Mouse (Mus musculus) common myeloid progenitor, adult 5-6 weeks (primary cell): ENCODE results near the gene Atp6v1e2. TPM values are rescaled to one million over a fixed set of nuclear protein-coding genes. Genes with fewer than 3 reads are reported as not detected.

Experiments
- ATAC-seq: replicated peaks from 2 replicates; pipeline ENCODE4 v1.8.0; 2016; ENCODE audit warnings: low read depth, mild to moderate bottlenecking, moderate TSS enrichment, inconsistent platforms; ENCODE audit not compliant: poor library complexity, severe bottlenecking
- total RNA-seq: library from RNA; stranded (forward); fragments of 200-1000, 187-1606 nt; gene quantifications from 2 replicates; pipeline ENCODE4 v1.2.3, GENCODE M21; 2017

The Atp6v1e2 gene
- not detected in 2 replicates for total RNA-seq

GRCm38 (mm10) chr17:86947840-86948796 is at the start of gene Atp6v1e2:
Atp6v1e2 (minus strand) TSS chr17:86947897.
- no peak for ATAC-seq

- ATAC-seq = no peak
Measured at GRCm38 (mm10) chr17:86997323-86997722, 49.6 kb upstream of the Atp6v1e2 start.

DNA sequence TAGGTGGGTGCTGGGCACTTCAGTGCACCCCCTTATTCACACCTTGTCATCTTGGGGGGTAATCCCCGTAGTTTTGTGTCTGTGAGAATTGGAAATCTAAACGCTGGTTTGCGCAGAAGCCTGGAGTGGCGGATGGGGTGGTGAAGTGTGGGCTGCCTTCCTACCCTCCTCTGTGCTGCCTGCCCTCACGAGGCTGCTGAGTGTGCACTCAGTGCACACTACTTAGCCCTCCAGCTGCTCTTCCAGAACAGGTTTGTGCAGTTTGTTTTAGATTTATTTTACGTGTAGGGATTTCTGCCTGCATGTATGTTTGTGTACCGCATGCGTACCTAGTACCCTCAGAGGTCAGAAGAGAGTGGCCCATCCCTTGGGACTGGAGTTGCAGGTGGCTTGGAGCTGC is 43.6 kb upstream of the Atp6v1e2 start:
- ATAC-seq = no peak

DNA sequence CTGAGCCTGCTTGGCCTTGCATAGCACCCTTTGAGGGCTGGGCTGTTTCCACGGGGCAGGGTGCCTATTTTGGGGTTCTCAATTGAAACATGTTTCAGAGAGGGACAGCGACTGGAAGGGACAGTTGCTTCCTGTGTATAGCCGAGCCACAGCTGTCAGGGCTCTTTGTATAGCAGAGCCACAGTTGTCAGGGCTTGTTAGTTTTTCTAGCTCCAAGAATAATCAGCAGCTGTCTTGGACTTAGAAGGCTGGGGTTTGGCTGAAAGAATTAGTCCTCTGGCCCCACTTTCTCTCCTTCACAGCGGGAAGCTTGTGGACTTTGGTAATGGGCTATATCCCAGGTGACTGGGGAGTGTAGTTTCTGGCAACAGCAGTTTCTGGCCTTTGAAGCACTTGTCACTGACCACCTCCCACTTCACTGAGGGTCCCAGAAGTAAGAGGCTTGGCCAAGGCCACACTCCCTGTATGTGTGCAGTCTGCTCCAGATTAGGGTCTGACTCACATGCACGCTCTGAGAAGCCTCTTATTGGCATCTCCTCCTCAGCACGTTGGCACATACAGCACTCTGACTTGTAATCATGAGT is 41.0 kb upstream of the Atp6v1e2 start:
- no peak for ATAC-seq

DNA sequence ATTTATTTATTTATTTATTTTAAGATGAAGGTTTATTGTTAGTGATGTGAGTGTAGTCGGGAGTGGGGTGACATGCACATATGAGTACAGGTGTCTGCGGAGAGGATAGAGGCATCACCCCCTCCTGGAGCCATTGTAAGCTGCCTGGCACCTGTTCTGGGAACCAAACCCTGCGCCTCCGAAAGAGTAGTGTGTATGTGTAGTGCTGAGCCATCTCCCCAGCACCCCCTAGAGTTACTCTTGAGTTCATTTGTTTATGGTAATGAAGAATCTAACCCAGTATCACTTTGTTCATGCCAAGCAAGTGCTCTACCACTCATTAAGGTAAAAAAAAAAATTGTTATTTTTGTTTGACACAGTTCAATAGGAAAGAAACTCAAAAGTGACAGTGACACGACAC is 40.5 kb upstream of the Atp6v1e2 start:
- no peak for ATAC-seq

GRCm38 (mm10) chr17:86986449-86987138 is 38.9 kb upstream of the Atp6v1e2 start:
- ATAC-seq = no peak

GRCm38 (mm10) chr17:86982497-86982896 is 34.8 kb upstream of the Atp6v1e2 start:
- ATAC-seq = no peak

GRCm38 (mm10) chr17:86981701-86982100 is 34.0 kb upstream of the Atp6v1e2 start:
- no peak for ATAC-seq

DNA sequence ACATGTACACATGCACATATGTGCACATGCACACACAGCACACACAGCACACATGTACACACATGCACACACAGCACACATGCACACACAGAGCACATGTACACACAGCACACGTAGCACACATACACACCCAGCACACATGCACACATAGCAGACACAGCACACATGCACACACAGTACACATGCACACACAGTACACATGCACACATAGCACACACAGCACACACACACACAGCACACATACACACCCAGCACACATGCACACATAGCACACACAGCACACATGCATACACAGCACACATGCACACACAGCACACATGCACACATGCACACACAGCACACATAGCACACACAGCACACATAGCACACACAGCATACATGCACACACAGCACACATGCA is 33.5 kb upstream of the Atp6v1e2 start:
- ATAC-seq = no peak

GRCm38 (mm10) chr17:86978496-86978895 is 30.8 kb upstream of the Atp6v1e2 start:
- ATAC-seq = peak; percentile 82

DNA sequence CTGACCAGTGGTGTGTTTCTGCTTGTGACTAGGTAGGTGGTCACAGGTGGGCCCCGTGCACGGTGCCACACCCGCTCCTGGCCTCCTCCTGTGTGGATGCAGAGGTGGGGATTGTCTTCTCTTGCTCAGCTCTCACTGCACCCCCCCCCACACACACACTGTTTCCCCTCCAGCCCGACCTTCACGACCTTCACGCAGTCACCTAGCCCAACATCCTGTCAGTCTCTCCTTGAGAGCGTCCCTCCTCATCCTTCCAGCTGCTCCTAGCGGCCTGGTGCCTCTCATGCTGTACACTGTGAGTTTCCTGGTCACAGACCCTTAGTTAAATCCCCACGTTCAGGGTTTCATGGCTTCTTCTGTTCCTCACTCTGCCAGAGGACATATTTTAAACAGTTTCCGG is 28.7 kb upstream of the Atp6v1e2 start:
- no peak for ATAC-seq

DNA sequence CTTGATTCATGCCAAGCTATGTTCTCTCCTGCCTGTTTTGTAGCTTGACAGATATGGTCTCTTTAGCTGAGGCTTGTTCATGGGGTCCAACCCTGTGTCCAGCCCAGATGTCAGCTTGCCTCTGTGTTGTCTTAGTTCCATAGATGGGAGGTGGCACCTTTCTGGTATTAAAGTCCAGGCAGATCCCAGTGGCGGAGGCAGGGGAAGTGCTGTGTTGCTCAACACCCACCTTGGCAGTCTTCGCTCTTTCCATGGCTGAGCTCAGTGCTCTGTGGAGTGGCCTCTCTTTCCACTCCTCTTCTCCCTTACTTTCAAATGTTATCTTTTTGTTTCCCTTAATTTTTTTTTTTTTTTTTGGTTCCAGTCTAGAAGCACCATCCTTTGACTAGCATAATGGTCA is 25.4 kb upstream of the Atp6v1e2 start:
- ATAC-seq = no peak

GRCm38 (mm10) chr17:86971860-86972259 is 24.2 kb upstream of the Atp6v1e2 start:
- ATAC-seq = no peak

DNA sequence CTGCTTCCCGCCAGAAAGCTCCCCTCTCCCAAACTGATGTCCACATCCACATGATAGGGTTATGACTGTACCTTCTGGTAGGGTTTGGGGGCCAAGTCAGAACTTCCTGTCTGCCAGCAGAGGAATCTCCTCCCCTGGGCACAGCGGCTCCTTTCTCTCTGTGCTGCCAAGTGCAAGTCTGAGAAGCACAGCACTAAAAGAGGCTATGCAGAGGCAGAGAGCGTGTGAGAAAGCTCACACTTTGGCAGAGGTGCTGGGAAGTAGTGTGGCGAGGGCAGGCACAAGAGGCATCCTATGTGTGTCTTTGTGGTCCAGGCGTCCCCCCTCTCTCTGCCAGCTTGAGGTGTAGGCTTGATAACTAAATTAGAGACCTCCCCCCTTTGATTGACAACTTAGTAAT is 23.3 kb upstream of the Atp6v1e2 start:
- ATAC-seq = no peak

- no peak for ATAC-seq
Measured at GRCm38 (mm10) chr17:86970026-86970750, 22.5 kb upstream of the Atp6v1e2 start.

DNA sequence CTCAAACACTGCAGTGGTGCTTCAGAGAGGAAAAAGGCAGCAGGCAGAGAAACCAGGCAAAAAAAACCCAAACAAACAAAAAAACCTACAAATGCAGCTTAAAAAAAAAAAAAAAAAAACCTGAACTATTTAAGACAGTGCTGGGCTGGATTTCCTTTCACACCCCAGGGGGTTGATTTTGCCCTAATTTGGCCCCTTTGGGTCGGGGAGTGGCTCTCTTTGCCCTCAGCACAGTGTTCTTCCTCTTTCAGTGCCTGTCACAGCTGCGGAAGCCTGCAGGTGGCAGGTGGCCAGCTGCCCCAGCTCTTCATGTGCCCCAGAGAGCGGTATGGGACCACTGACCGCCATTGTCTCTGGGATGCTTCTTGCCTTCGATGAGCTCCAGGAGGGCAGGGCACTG is 21.9 kb upstream of the Atp6v1e2 start:
- ATAC-seq = peak; percentile 73

DNA sequence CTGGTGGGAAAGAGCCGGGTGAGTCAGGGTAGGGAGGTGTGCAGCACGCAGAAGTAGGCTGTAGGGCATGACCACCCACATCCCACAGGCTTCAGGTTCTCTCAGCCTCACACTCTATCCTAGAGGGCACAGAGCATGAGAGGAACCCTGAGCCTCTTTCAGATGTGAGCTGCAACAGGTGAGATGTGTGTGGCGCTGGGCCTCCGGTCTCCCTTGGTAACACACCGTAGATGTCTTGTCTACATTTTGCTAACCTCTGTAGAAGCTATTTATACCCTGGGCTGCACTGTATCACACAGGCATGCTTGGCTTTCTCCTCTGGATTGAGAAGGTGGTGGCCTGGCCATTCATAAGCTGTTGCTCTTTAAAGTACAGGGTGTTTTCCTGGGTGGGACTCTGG is 20.9 kb upstream of the Atp6v1e2 start:
- no peak for ATAC-seq

- ATAC-seq = no peak
Measured at GRCm38 (mm10) chr17:86967536-86968525, 20.1 kb upstream of the Atp6v1e2 start.

DNA sequence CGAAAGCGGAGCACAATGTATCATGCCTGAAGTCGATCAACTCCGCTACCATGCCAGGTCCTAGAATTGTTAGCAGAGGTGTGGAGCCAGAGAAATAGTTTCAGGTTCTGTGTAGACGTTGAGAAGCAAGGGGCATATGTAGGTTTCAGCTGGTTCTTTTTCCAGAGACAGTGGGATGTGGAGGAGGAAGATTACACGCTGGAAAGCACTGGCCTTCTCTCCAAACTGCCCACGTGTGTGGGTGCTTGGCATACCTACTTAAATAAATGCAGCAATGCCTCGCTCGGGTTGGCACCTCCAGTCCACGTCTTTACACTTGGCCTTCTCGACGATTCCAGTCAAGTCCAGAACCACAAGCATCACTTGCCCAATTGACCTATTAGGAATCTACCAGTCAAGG is 19.4 kb upstream of the Atp6v1e2 start:
- no peak for ATAC-seq
